Mouse (Mus musculus) spleen, adult 2 months (tissue): ENCODE data around the gene Setdb1.

Experiments
- CTCF ChIP-seq: fragments of 200-500 bp; IDR thresholded peaks from 2 replicates; pipeline ENCODE4 v1.5.1; 2011; ENCODE audit warnings: mild to moderate bottlenecking, inconsistent platforms; ENCODE audit not compliant: insufficient read depth, insufficient read length, insufficient replicate concordance; ENCODE audit errors: extremely low read depth
- POLR2A ChIP-seq: fragments of 200-500 bp; IDR thresholded peaks from 2 replicates; pipeline ENCODE4 v1.6.1; 2011; ENCODE audit warnings: low read depth, low read length, inconsistent platforms

DNA sequence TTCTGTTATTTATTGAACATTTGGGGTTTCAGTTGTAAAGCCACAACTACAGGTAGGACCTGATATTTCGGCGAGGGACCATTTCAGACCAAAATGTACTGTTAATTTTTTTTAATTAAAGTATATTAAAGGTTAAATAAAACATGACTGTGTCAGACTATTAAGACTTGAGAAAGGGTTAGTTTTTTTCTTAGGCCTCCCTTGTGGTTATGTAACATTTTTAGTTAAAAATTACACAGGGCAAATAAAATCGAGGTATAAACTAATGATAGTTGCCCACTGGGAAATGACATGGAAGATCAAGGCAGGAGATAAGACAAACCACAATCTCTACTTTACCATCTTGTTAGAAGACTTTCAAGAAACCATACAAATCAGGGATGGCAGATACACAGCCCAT, 33.6 kb downstream of the Setdb1 start:
- TF ChIP-seq CTCF, result no peak
- no peak for TF ChIP-seq POLR2A
